Mouse (Mus musculus): ENCODE results near the gene Emilin1.

Emilin1 gene

DNA sequence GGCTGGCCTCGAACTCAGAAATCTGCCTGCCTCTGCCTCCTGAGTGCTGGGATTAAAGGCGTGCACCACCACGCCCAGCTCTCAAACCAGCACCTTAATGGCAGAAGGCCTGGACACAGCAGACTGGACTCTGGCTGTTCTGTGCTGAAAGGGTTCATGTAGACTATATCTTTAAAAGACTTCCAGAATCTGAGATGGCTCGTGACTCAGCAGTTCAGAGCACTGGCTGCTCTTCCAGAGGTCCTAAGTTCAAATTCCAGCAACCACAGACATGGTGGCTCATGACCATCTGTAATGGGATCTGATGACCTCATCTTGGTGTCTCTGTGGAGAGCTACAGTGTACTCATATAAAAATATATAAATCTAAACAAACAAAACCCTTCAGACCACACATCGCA lies 11.3 kb upstream of the Emilin1 start:
- peak; percentile 81 for DNase-seq (ENCODE audit: extremely low read depth, insufficient read length, low spot score)

DNA sequence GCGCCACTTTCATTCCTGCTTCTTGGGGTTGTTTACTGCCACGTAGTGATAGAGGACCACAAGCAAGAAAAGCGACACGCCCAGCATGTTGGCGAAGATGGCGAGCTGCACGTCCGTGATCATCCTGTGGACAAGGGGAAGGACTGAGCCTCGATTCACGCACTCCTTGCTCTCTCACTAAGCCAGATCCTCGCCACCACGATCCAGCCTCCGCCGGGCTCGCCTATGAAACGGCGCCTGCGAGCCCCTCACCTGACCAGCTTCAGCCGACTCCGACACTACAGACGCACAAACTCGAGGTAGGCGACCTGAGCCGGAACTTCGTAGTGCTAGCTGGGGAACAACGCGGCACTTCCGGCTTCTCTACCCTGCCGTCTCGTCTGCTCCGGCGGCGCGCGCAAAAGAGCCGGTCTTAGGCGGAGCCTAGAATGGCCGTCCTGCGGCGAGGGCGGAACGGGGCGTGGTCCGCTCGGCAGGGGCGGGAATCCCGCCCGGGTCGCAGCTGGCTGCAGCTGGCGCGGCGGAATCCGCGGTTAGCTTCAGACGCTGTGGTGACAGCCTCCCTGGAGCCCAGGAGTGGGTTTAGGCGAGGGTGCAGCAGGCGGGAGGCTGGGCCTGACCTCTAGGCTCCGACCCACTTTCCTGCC lies 5.7 kb upstream of the Emilin1 start, which contains the start of gene Ost4:
Gene Ost4 (minus strand): TSS at position 376 of the 647 bp plus-strand sequence.
- DNase-seq (ENCODE audit: extremely low read depth, insufficient read length, low spot score): peak; percentile 98

DNA sequence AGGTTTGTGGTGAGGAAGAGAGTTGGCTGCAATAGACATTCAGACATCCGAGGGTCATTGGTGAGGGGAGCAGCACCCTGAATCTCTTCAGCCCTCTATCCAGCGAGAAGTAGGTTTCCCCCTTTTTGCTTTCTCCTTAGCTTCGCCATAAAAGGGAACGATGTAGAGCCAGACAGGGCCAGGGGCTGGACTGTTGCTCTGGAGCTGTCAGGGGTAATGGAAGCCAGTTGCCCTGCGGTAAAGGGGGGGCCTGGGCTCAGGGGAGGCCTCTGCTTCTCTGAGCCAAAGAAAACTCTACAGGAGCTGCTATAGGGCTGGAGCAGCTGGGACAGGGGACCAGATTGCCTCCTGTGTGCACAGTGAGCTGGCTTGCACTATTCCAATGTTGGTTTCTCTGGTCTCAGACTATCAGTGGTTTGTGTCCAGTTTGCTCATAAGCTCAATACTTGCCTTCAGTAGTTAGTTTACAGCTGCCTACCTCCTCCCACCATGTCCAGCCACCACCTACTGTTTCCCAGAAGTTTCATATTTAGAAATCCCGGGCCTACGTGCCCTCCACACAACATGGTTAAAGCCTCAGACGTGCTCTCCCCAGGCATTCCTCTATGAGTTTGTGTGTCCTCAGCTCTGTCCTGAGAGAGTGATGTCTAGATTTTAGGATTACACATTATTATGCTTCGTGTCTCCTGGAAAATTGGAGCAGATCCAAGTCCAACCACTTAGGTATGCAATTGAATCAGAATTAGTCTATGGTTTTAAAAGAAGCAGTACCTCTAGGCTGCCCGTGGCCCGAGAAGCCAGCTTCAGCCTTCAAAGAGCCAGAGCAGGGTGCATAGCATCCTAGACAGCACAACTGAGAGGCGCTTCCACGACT lies 4.5 kb upstream of the Emilin1 start:
- DNase-seq (ENCODE audit: extremely low read depth, insufficient read length, low spot score): peak; percentile 56

DNA sequence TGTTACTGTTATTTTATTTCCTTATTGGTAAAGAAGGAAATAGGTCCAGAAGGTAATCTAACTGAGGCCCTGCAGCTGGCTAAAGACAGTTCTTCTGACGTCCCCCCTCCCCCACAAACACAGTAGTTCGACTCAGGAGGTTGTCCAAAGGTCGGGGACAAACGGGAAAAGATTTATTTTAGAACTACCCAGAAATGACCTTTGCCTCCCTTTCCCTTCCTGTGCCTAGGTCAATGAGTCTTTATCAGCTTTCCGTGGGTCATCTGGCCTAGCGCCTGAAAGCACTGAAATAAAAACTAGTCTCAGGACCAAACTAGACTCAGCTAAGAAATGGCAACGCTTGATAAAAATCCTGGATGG lies 3.9 kb upstream of the Emilin1 start:
- DNase-seq (ENCODE audit: extremely low read depth, insufficient read length, low spot score): no peak

DNA sequence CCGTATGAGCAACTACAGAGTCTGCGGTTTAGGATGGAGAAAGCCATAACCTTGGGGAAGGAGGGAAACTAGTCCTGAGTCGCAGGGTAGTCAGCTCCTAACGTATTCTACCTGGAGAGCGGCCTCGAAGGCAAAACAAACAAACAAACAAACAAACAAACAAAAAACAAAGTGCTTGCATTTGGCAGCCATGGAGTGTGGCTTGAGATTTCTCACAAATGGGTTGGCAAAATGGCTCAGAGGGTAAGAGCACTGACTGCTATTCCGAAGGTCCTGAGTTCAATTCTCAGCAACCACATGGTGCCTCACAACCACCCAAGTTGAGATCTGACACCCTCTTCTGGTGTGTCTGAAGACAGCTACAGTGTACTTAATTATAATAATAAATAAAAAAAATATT lies 3.3 kb upstream of the Emilin1 start:
- no peak for DNase-seq (ENCODE audit: extremely low read depth, insufficient read length, low spot score)

DNA sequence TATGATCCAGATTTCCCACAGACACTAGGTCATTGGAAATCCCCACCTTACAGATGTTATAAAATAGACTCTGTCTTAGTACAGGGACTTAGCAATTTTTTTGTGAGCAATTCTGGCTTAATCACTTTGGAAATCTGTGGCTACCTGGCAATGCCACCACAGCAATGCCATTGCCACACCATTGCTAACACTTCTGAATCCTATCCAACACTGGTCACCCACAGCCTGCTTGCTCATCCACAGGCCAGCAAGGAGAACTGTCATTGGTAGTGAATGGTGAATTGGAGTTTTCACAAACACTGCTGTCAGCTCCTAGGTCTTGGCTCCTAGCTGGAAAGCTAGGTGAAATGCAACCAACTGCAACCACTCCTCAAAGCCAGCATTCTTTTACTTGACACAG lies 2.7 kb upstream of the Emilin1 start:
- DNase-seq (ENCODE audit: extremely low read depth, insufficient read length, low spot score): peak; percentile 75

DNA sequence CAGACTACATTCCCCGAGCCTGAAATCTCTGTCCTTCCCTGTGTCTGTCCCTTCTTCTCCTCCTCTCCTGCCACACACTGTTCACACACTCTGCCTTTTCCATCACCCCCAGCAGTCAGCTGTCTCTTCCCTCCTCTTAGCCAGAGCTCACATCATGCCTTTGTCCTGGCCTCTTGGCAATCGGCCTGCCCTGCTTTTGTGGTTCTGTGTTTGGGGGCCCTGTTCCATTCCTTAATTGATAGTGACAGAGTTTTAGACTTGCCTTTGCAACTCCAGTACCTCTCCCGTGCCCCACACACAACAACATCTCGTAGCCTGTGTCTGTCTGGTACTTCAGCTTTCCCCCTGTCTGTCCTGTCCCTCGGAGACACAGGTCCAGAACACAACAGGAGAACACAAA lies 1.0 kb upstream of the Emilin1 start:
- DNase-seq (ENCODE audit: extremely low read depth, insufficient read length, low spot score): no peak

DNA sequence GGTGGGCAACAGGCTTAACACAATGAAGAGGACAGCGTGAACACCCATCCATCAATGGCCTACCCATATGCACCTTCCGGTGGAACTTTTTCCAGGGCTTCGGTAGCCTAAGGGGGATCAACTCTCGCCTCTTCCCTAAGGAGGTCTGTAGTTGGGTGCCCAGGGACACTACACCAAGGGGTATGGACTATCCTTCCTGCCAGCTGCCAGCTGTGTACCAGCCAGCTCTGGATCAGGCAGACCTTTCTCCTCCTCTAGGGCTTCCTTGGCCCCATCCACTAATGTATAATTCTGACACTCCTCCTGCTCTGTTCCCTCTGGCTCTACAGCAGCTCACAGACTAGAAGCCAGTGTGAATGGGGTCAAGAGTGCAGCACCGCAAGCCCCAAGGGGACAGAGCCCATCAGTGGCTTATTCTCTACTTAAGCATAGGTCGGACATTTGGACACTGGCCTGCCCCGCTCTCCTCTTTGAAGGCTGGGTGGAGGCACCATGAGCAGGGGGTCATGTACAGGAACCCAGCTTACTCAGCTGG lies 966 bp downstream of the Emilin1 start:
- peak; percentile 45 for DNase-seq (ENCODE audit: extremely low read depth, insufficient read length, low spot score)

DNA sequence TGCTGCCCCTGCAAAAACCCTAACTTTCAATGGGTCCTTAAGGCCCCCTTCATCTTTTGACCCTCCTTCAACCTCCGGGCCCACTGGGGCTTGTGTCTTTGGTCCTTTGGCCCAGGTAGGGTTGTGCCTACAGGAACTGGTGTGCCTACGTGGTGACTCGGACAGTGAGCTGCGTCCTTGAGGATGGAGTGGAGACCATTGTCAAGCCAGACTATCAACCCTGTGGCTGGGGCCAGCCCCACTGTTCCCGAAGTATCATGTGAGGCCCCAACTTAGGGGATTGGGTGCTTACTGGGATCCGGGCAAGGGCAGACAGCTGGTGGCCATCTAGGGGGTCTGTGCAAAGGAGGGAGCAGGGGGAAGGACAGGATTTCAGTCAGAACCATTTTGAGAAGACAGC lies 1.6 kb downstream of the Emilin1 start:
- DNase-seq (ENCODE audit: extremely low read depth, insufficient read length, low spot score): no peak

DNA sequence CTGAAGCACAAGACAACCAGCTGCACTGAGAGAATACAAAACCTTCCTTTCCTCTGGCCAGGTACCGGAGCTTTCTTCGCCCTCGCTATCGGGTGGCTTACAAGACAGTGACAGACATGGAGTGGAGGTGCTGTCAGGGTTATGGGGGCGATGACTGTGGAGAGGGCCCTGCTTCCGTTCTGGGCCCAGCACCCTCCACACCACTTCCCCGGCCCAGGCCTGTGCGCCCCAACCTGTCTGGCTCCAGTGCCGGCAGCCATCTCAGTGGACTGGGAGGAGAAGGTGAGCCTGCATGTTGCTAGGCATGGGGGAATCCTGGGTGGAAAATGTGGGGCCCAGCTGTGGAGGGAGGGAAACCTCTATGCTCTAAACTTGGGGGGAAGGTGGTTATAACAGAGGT lies 2.3 kb downstream of the Emilin1 start:
- DNase-seq (ENCODE audit: extremely low read depth, insufficient read length, low spot score): no peak

DNA sequence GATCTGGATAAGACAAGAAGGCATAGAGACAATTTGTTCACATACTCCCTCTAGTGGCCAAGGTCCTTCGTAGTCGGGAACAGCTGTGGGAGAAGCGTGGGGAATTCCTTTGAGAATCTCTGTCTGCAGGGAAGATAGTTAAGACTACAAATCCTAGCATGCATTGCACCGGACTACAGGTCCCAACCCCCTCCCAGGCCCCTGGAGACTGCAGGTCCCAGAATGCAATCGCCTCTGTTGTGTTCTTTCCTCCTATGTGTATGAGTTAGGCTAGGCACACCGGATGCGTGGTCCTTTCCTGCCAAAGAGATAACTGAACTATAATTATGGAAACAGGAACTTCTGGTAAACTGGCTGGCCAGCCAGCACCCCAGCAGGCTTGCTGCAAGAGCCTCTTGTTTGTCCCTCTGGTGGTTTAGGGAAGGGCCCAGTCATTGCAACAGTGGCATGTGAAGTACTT lies 2.8 kb downstream of the Emilin1 start:
- DNase-seq (ENCODE audit: extremely low read depth, insufficient read length, low spot score): peak; percentile 71

DNA sequence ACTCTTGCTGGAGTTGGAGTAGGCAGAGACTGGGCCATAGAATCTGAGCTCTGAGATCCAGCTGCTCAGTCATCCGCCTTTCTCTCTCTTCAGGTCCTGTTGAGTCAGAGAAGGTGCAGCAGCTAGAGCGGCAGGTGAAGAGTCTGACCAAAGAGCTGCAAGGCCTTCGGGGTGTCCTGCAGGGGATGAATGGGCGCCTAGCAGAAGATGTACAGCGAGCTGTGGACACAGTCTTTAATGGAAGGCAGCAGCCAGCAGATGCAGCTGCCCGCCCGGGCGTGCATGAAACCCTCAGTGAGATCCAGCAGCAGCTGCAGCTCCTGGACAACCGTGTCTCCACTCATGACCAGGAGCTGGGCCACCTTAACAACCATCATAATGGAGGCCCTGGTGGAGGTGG lies 3.6 kb downstream of the Emilin1 start:
- DNase-seq (ENCODE audit: extremely low read depth, insufficient read length, low spot score): no peak

DNA sequence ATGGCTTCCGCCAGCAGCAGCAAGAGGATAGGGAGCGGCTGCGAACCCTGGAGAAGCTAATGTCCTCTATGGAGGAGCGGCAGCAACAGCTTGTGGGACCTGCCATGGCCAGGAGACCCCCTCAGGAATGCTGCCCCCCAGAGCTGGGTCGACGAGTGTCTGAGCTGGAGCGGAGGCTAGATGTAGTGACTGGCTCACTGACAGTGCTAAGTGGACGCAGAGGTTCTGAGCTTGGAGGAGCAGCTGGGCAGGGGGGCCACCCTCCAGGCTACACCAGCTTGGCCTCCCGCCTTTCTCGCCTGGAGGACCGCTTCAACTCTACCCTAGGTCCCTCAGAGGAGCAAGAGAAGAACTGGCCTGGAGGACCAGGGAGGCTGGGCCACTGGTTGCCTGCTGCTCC lies 4.1 kb downstream of the Emilin1 start:
- no peak for DNase-seq (ENCODE audit: extremely low read depth, insufficient read length, low spot score)

DNA sequence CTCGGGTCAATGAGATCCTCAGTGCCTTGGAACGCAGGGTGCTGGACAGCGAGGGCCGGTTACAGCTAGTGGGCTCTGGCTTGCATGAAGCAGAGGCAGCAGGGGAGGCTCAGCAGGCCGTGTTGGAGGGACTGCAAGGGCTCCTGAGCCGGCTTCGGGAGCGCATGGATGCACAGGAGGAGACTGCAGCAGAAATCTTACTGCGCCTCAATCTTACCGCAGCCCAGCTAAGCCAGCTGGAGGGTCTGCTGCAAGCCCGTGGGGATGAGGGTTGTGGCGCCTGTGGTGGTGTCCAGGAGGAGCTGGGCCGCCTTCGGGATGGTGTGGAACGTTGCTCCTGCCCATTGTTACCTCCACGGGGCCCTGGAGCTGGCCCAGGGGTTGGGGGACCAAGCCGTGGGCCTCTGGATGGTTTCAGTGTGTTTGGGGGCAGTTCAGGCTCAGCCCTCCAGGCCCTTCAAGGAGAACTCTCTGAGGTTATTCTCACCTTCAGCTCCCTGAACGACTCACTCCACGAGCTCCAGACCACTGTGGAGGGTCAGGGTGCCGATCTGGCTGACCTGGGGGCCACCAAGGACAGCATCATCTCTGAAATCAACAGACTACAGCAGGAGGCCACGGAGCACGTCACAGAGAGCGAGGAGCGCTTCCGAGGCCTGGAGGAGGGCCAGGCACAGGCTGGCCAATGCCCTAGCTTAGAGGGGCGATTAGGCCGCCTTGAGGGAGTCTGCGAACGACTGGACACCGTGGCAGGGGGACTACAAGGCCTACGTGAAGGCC lies 4.9 kb downstream of the Emilin1 start:
- no peak for DNase-seq (ENCODE audit: extremely low read depth, insufficient read length, low spot score)

DNA sequence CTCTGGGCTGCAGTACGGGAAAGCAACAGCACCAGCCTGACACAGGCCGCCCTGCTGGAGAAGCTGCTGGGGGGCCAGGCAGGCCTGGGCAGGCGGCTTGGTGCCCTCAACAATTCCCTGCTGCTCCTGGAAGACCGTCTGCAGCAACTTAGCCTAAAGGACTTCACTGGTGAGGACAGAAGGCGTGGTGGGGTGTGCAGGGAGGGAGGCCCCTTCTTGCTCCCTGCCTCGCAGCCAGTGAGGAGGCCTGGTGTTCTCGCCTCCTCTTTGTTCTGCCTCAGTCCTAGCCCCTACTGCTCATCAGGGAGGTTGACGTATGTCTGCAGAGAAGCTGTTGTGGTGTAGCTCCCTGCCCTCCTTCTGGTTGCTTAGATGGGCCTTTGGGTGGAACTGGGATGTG lies 5.5 kb downstream of the Emilin1 start:
- no peak for DNase-seq (ENCODE audit: extremely low read depth, insufficient read length, low spot score)

DNA sequence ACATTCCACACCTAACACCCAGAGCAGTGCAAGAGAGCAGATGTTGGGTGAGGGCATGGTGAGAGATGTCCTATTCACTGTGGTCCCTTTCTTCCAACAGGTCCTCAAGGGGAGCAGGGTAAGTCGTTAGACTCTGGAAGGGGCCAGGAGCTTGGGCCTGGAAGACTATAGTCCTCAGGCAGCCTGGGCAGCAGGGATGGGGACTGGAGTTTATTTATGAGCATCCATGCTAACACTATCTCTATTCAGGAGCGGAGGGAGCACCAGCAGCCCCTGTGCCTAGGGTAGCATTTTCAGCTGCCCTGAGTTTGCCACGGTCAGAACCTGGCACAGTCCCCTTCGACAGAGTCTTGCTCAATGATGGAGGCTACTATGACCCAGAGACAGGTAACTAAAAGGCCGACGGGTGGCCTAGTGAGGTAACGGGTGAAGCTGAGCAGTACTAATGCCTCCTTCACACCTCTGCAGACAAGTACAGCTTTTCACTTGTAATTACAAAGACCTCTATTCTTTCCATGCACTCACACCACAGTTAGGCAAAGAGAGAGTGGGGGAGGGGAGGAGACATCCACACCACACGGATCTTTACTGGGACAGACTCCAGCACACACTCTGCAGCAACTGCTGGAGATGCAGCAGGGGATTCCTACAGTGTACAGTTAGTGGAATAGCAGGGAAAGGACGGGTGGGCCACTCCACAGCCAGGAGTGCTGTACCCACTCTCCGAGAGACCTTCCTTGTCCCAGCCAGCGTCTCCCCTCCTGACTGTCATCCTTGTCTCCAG lies 6.8 kb downstream of the Emilin1 start:
- DNase-seq (ENCODE audit: extremely low read depth, insufficient read length, low spot score): no peak

DNA sequence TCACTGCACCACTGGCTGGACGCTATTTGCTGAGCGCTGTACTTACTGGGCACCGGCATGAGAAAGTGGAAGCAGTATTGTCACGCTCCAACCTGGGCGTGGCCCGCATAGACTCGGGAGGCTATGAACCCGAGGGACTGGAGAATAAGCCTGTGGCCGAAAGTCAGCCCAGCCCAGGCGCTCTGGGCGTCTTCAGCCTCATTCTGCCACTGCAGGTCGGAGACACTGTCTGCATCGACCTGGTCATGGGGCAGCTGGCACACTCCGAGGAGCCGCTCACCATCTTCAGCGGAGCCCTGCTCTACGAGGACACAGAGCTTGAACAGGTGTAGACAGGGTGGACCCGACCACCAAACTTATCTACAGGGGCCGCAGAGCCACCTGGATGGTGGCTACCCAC lies 7.4 kb downstream of the Emilin1 start:
- peak; percentile 18 for DNase-seq (ENCODE audit: extremely low read depth, insufficient read length, low spot score)

DNA sequence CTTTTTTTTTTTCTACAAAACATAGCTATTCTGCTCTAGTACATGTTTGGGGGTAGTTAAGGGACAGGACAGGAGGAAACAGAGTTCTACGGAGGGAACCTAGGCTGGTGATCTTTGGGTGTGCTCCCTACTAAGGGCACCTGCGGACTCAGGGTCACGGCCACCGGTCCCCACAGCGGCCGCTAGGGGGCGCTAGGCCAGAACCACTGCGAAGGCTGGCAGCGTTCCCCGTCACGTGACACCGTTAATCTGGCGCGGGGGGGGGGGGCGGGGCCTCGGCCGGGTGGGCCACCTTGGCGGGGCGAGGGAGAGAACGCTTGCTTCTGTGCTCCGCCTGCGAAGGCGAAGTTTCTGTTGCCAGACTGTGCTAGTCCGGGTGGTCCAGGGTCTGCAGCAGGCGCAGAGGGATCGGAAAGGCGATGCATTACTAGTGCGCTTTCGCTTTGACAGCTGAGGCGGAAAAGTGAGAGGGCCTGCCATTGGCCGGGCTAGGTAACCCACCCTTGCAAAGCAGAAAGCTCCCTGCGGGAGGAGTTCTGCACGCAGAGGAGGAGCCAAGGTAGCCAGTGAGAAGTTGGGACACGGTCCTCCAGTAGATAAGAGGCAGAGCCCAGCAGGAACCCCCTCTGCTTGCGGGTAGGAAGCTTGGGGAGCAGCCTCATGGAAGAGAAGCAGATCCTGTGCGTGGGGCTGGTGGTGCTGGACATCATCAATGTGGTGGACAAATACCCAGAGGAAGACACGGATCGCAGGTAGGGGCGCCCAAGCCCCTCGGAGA lies 8.2 kb downstream of the Emilin1 start, which contains the start of gene Khk:
Gene Khk (plus strand): TSS at position 176 of the 778 bp plus-strand sequence.
- peak; percentile 72 for DNase-seq (ENCODE audit: extremely low read depth, insufficient read length, low spot score)

DNA sequence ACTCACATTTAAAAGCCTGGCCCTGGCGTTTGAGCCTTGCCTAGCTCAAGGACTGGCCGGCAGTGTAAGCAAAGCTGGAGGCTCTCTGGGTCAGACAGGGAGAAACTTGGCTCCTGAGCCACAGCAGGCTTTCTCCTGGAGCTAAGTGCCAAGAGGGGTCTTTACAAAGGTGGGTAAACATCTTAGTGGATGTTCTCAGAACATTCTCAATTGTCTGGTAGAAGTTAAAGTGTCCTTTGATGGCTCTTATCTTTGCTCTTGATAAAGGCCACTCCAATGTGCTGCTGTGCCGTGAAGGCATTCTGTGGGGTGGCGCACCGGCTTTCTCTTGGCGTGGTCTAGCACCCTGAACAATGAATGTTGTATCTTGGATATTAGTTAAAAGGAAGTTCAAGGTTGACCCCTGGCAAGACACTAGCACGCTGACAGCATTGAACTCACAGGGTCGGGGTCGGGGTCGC lies 9.4 kb downstream of the Emilin1 start:
- DNase-seq (ENCODE audit: extremely low read depth, insufficient read length, low spot score): no peak

All from 3134 (cell line).